Mouse (Mus musculus) ES-Bruce4 (cell line): Measurements from ENCODE around the gene Ikbip. TPM values are rescaled to one million over a fixed set of nuclear protein-coding genes. Genes with fewer than 3 reads are reported as not detected.
A peak's percentile ranks its signal among the peaks of the same experiment; 100 is the strongest.

Source experiments
- H3K27ac ChIP-seq: 2 replicates; pipeline ENCODE4 v1.5.1; 2012; ENCODE audit warnings: low read length, inconsistent platforms; ENCODE audit not compliant: insufficient read depth
- H3K27me3 ChIP-seq: 2 replicates; pipeline ENCODE4 v1.6.1; 2012; ENCODE audit warnings: mild to moderate bottlenecking, low read length, inconsistent platforms; ENCODE audit not compliant: control insufficient read depth, poor library complexity, insufficient read depth, severe bottlenecking
- H3K36me3 ChIP-seq: 2 replicates; pipeline ENCODE4 v1.6.1; 2012; ENCODE audit warnings: inconsistent platforms, mild to moderate bottlenecking, low read length, moderate library complexity; ENCODE audit not compliant: control insufficient read depth, poor library complexity, insufficient read depth, severe bottlenecking
- H3K4me1 ChIP-seq: one replicate; pipeline ENCODE4 v1.8.1; 2011; ENCODE audit warnings: low read length; ENCODE audit not compliant: control insufficient read depth, insufficient read depth
- H3K4me3 ChIP-seq: 2 replicates; pipeline ENCODE4 v1.5.1; 2011; ENCODE audit warnings: low read depth, mild to moderate bottlenecking, low read length
- H3K9ac ChIP-seq: 2 replicates; pipeline ENCODE4 v1.6.1; 2012; ENCODE audit warnings: low read depth, mild to moderate bottlenecking, inconsistent platforms; ENCODE audit not compliant: poor library complexity, severe bottlenecking
- H3K9me3 ChIP-seq: replicated peaks from 2 replicates; pipeline ENCODE4 v1.6.1; 2012; ENCODE audit warnings: mild to moderate bottlenecking, low read length, inconsistent platforms; ENCODE audit not compliant: control insufficient read depth, poor library complexity, insufficient read depth, severe bottlenecking
- CTCF ChIP-seq: IDR thresholded peaks from one replicate; pipeline ENCODE4 v1.8.1; 2011; ENCODE audit warnings: low read depth, low read length
- EP300 ChIP-seq: IDR thresholded peaks from 2 replicates; pipeline ENCODE4 v1.6.1; 2011; ENCODE audit warnings: low read depth, low read length; ENCODE audit not compliant: insufficient read depth
- POLR2A ChIP-seq: IDR thresholded peaks from one replicate; pipeline ENCODE4 v1.8.1; 2011; ENCODE audit warnings: low read length; ENCODE audit not compliant: insufficient read depth
- polyA plus RNA-seq: library from polyadenylated mRNA; stranded (reverse); fragments of >200 nt; gene quantifications from 2 replicates; pipeline ENCODE4 v1.2.4, GENCODE M21; 2011; ENCODE audit warnings: low read depth; ENCODE audit not compliant: missing spikeins, insufficient read depth, insufficient read length

Gene Ikbip
- polyA plus RNA-seq, 1 experiment: 35.1 TPM

GRCm38 (mm10) chr10:91083393-91083927 lies 720 bp downstream of the Ikbip start:
- no peaks in the 10 kb centered on the region for H3K4me1 ChIP-seq
- no peak for TF ChIP-seq CTCF
- TF ChIP-seq EP300: no peak
- no peak for TF ChIP-seq POLR2A
- H3K27me3 ChIP-seq: no peaks in the 10 kb centered on the region
- H3K4me3 ChIP-seq: peak overlapping the region; percentile 84
- peaks cover 8% of the 10 kb centered on the region for H3K36me3 ChIP-seq
- no peaks in the 10 kb centered on the region for H3K9me3 ChIP-seq
- peak overlapping the region; percentile 73 for H3K9ac ChIP-seq
- no peak overlapping the region for H3K27ac ChIP-seq

GRCm38 (mm10) chr10:91092812-91093211 lies 10.1 kb downstream of the Ikbip start:
- H3K27me3 ChIP-seq: no peaks in the 10 kb centered on the region
- H3K9me3 ChIP-seq: no peaks in the 10 kb centered on the region
- H3K36me3 ChIP-seq: no peaks in the 10 kb centered on the region
- no peak overlapping the region for H3K4me3 ChIP-seq
- H3K4me1 ChIP-seq: no peaks in the 10 kb centered on the region
- no peak overlapping the region for H3K9ac ChIP-seq
- TF ChIP-seq CTCF: no peak
- no peak overlapping the region for H3K27ac ChIP-seq

- Histone ChIP-seq H3K4me1 (no peaks in the 10 kb centered on the region), H3K27me3 (no peaks in the 10 kb centered on the region), H3K36me3 (no peaks in the 10 kb centered on the region), H3K27ac (no peak overlapping the region), H3K9ac (no peak overlapping the region), H3K4me3 (no peak overlapping the region), H3K9me3 (no peaks in the 10 kb centered on the region)
- TF ChIP-seq EP300 (no peak), CTCF (no peak), POLR2A (no peak)
These were observed 11.7 kb downstream of the Ikbip start for GRCm38 (mm10) chr10:91094251-91095104.

GRCm38 (mm10) chr10:91098056-91098455 lies 15.3 kb downstream of the Ikbip start:
- no peaks in the 10 kb centered on the region for H3K27me3 ChIP-seq
- H3K9ac ChIP-seq: no peak overlapping the region
- no peak for TF ChIP-seq EP300
- no peak for TF ChIP-seq CTCF
- no peak for TF ChIP-seq POLR2A
- H3K4me1 ChIP-seq: no peaks in the 10 kb centered on the region
- no peaks in the 10 kb centered on the region for H3K9me3 ChIP-seq
- H3K36me3 ChIP-seq: no peaks in the 10 kb centered on the region
- no peak overlapping the region for H3K27ac ChIP-seq
- no peak overlapping the region for H3K4me3 ChIP-seq

- no peaks in the 10 kb centered on the region for H3K9me3 ChIP-seq
- no peaks in the 10 kb centered on the region for H3K36me3 ChIP-seq
- TF ChIP-seq CTCF (no peak), EP300 (no peak), POLR2A (no peak)
- H3K4me1 ChIP-seq: no peaks in the 10 kb centered on the region
- no peaks in the 10 kb centered on the region for H3K27me3 ChIP-seq
- no peak overlapping the region for H3K9ac ChIP-seq
- no peak overlapping the region for H3K4me3 ChIP-seq
- no peak overlapping the region for H3K27ac ChIP-seq
These were observed 17.4 kb downstream of the Ikbip start for GRCm38 (mm10) chr10:91100101-91100500.

GRCm38 (mm10) chr10:91101936-91102335 lies 19.2 kb downstream of the Ikbip start:
- Histone ChIP-seq H3K36me3 (no peaks in the 10 kb centered on the region), H3K9ac (no peak overlapping the region), H3K27me3 (no peaks in the 10 kb centered on the region), H3K4me1 (no peaks in the 10 kb centered on the region), H3K9me3 (no peaks in the 10 kb centered on the region), H3K4me3 (no peak overlapping the region), H3K27ac (no peak overlapping the region)
- no peak for TF ChIP-seq EP300
- no peak for TF ChIP-seq POLR2A
- no peak for TF ChIP-seq CTCF
